Mouse (Mus musculus): Measurements from ENCODE around the gene Akr1c18.
"Not testable (repeated sequence)": the region's sequence is repeated elsewhere in the genome, so short reads cannot be mapped to it uniquely, and the experiment has no call there.

The Akr1c18 gene

GRCm38 (mm10) chr13:4150518-4150917 is at the start of gene Akr1c18:
Gene Akr1c18, minus strand, starts transcription at chr13:4150654.
- no peak for DNase-seq

- no peak for DNase-seq
Measured at GRCm38 (mm10) chr13:4192511-4192910, 42.1 kb upstream of the Akr1c18 start.

- DNase-seq: no peak
Measured at GRCm38 (mm10) chr13:4190904-4191303, 40.5 kb upstream of the Akr1c18 start, which contains the start of gene Akr1c13. Gene Akr1c13, plus strand, starts transcription at chr13:4191150.

GRCm38 (mm10) chr13:4188174-4188573 is 37.7 kb upstream of the Akr1c18 start:
- DNase-seq: no peak

GRCm38 (mm10) chr13:4186641-4187411 is 36.4 kb upstream of the Akr1c18 start:
- not testable (repeated sequence) for DNase-seq

- no peak for DNase-seq
Measured at GRCm38 (mm10) chr13:4183116-4183515, 32.7 kb upstream of the Akr1c18 start.

GRCm38 (mm10) chr13:4181321-4181720 is 30.9 kb upstream of the Akr1c18 start:
- not testable (repeated sequence) for DNase-seq

- no peak for DNase-seq
Measured at GRCm38 (mm10) chr13:4172978-4173377, 22.5 kb upstream of the Akr1c18 start.

- no peak for DNase-seq
Measured at GRCm38 (mm10) chr13:4168006-4168405, 17.6 kb upstream of the Akr1c18 start.

- DNase-seq: no peak
Measured at GRCm38 (mm10) chr13:4155286-4155685, 4.8 kb upstream of the Akr1c18 start.

- DNase-seq: no peak
Measured at GRCm38 (mm10) chr13:4153593-4153992, 3.1 kb upstream of the Akr1c18 start.

- DNase-seq: no peak
Measured at GRCm38 (mm10) chr13:4152908-4153307, 2.5 kb upstream of the Akr1c18 start.

GRCm38 (mm10) chr13:4144261-4144660 is 6.2 kb downstream of the Akr1c18 start:
- no peak for DNase-seq

- DNase-seq: no peak
Measured at GRCm38 (mm10) chr13:4133070-4133469, 17.4 kb downstream of the Akr1c18 start.

- no peak for DNase-seq
Measured at GRCm38 (mm10) chr13:4131721-4132120, 18.7 kb downstream of the Akr1c18 start.

GRCm38 (mm10) chr13:4131317-4131716 is 19.1 kb downstream of the Akr1c18 start:
- no peak for DNase-seq

- DNase-seq: peak; percentile 5
Measured at GRCm38 (mm10) chr13:4129100-4129499, 21.4 kb downstream of the Akr1c18 start.

- DNase-seq: not testable (repeated sequence)
Measured at GRCm38 (mm10) chr13:4125846-4126245, 24.6 kb downstream of the Akr1c18 start.

- not testable (repeated sequence) for DNase-seq
Measured at GRCm38 (mm10) chr13:4124471-4124870, 26.0 kb downstream of the Akr1c18 start.

- no peak for DNase-seq
Measured at GRCm38 (mm10) chr13:4123146-4123545, 27.3 kb downstream of the Akr1c18 start.

GRCm38 (mm10) chr13:4119181-4119904 is 31.1 kb downstream of the Akr1c18 start:
- DNase-seq: no peak

GRCm38 (mm10) chr13:4110281-4111188 is 39.9 kb downstream of the Akr1c18 start:
- DNase-seq: peak; percentile 48

GRCm38 (mm10) chr13:4102721-4103120 is 47.7 kb downstream of the Akr1c18 start:
- no peak for DNase-seq
